Mouse (Mus musculus) bone marrow macrophage, adult 2 months (primary cell): Measurements from ENCODE around the gene Abo.

Source experiments
- CTCF ChIP-seq: IDR thresholded peaks from 2 replicates; pipeline ENCODE4 v1.5.1; 2012; ENCODE audit warnings: low read depth, mild to moderate bottlenecking, low read length, moderate library complexity
- POLR2A ChIP-seq: IDR thresholded peaks from 2 replicates; pipeline ENCODE4 v1.6.1; 2012; ENCODE audit warnings: mild to moderate bottlenecking, low read depth, low read length, borderline replicate concordance

GRCm38 (mm10) chr2:26862856-26863255, 1.9 kb downstream of the Abo start:
- TF ChIP-seq CTCF (no peak), POLR2A (no peak)
